Mouse (Mus musculus): ENCODE measurements around the gene Slc28a3.

- TF ChIP-seq CTCF (IDR thresholded peaks at IDR 0.05; ENCODE audit: low read depth) (peak; percentile 63), EP300 (IDR thresholded peaks at IDR 0.05; ENCODE audit: low read depth) (no peak)
Measured at GRCm38 (mm10) chr13:58640330-58640729, 29.7 kb upstream of the Slc28a3 start.
